Mouse (Mus musculus): Measurements from ENCODE around the gene Cnot2. TPM values are rescaled to one million over a fixed set of nuclear protein-coding genes. Genes with fewer than 3 reads are reported as not detected.

Cnot2 gene
- total RNA-seq, 2 experiments from 2014 or later, result 69.2 to 69.3 TPM

DNA sequence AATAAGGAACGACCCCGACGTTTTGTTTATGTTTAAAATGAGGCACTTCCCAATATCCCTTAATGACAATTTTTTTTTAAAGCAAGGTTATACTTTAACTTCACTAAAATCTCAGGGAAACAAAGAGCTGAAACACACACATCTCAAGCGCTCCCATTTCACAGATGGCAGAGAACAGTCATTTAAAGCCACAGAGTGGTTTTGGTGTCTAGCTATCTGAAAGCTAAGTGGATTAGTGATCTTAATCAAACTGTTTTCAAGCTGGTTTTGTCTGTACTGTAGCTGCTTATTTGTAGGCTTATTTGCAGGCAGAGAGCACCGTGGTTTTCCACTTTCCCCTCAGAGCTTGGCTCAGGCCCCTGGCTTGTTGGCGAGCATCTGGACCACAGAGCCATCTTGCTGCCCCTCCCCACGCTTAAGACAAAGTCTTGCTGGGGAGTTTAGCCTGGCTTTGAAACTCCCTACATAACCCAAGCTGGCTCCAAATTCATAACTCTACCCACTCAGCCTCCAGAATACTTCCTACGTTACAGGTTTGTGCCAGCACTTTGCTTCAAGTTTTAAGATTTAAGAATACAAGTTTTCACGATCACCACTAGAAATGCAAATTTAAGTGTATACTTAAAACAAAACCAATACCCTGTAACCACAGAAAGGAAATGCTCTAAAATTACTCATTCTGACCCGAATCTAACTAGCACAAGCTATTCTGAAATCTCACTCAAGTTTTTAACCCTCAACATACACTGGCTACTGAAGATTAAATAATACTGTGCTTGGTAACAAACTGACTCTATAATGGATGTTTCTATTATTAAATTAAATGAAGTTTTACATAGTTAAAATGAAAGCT, 94.2 kb downstream of the Cnot2 start:
- no peak for DNase-seq (ENCODE audit: low spot score in 2 of 2)

DNA sequence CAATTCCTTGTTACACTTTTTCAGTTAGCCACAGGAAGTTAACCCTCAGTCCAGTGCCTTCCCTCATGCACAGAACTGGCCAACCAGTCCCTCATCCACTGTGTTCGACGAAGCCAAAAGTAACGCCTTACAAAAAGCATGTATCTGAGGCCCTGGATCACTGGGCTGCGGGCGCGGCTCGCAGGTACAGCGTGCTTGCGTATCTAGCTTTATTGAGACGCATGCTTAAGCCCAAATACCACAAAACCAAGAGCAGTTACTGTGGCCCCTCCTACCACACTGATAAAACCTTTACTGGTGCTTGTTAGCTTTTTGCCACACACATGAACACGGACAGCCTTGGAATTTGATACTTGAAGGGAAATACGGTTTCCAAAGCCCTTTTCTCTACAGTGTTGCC, 99.4 kb downstream of the Cnot2 start:
- no peak for DNase-seq (ENCODE audit: low spot score in 2 of 2)

DNA sequence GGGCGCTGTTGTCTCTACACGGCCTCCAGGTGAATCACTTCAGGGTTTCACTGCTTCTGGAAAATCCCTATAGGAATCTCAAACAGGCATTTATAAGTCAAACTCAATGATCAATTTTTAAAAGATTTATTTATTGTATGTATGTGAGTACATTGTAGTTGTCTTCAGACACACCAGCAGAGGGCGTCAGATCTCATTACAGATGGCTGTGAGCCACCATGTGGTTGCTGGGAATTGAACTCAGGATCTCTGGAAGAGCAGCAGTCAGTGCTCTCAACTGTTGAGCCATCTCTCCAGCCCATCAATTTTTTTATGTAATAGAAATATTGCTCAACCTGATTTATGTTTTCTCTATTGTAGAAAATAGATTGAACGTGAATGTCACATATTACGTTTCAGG, 100.3 kb downstream of the Cnot2 start:
- DNase-seq (ENCODE audit: low spot score in 2 of 2), result no peak

GRCm38 (mm10) chr10:116476559-116476958, 104.8 kb downstream of the Cnot2 start:
- DNase-seq (ENCODE audit: low spot score in 2 of 2), result no peak

DNA sequence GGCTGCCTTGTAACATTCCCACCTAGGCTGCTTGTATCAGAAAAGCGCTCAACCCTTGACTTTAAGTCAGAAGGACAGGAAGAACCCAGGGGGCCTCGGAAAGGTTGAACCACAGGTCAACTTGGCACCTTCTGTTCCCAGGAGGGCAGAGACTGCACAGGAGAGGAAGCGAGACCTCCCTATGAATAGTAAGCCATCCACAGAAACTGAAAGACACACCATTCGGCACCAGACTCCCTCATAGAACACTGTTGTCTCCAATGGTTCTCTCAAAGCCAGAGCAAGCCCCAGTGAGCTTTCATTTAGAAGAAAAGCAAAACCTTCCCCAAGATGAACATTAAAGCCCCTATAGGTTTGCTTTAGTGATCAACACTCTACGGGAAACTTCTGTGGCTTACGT, 105.6 kb downstream of the Cnot2 start:
- no peak for DNase-seq (ENCODE audit: low spot score in 2 of 2)

- peak; percentile 39 to 46 for DNase-seq (ENCODE audit: low spot score in 2 of 2)
Observed at GRCm38 (mm10) chr10:116473759-116474549, 107.4 kb downstream of the Cnot2 start, which contains the start of gene Kcnmb4. Gene Kcnmb4 (minus strand): TSS chr10:116473878.

DNA sequence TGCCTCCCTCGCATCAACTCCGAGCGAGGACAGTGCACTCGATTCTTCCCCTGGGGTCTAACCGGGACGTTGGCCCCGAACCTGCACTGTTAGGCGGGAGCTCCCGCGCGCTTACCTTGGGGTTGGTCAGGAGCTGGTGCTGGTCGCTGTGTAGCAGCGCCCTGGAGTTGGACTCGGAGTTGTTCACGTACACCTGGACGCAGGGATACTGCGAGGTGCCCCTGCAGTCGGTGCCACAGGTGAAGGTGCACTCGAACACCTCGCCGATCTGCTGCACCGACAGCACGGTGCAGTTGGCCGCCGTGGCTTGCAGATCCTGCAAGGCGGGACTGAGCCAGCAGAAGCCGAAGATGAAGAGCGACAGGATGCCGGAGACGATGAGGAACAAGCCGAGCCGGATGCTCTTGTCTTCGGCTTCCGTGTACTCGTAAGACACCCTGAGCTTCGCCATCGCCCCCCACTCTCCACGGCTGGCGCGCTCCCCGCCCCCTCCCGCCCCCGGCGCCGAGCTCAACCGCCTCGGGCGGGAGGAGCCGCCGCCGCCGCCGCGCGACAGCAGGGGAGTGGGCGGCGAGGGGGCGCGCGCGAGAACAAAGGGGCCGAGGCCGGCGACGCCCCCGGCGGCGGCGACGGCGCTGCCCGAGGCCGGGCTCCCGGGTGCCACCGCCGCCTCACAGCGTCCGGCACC, 108.1 kb downstream of the Cnot2 start:
- DNase-seq (ENCODE audit: low spot score in 2 of 2), result peak; percentile 51 to 57

GRCm38 (mm10) chr10:116472579-116472978, 108.7 kb downstream of the Cnot2 start:
- no peak for DNase-seq (ENCODE audit: low spot score in 2 of 2)

DNA sequence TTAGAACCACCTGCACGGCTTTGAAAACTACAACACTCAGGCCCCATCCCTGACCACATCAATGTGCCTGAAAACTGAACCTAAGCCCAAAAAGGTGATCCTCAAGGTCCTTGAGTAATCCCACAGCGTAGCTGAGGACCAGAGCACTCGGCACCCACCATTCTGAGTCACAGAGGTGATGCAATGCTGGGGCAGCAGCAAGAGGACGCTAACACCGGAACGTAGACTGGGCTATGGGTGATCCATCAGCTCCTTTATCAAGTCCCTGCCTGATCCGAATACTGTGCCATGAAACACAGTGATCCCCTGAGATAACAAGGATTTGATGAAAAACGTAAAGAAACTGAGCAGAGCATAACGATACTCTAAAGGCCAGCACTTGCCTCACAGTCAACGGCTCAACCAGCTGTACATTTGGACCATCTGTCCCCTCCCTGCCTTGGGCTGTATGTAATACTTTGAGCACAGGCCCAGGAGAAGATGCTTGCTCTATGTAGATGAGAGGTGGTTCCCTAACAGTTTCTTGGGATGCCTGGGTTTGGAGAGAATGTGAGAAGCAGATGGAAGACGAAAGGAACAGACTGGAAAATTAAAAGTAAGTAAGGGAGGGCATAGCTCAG, 110.9 kb downstream of the Cnot2 start:
- no peak for DNase-seq (ENCODE audit: low spot score in 2 of 2)

- DNase-seq (ENCODE audit: low spot score in 2 of 2), result no peak
Observed at GRCm38 (mm10) chr10:116468094-116468493, 113.2 kb downstream of the Cnot2 start.

GRCm38 (mm10) chr10:116463753-116464345, 117.5 kb downstream of the Cnot2 start:
- no peak for DNase-seq (ENCODE audit: low spot score in 2 of 2)

DNA sequence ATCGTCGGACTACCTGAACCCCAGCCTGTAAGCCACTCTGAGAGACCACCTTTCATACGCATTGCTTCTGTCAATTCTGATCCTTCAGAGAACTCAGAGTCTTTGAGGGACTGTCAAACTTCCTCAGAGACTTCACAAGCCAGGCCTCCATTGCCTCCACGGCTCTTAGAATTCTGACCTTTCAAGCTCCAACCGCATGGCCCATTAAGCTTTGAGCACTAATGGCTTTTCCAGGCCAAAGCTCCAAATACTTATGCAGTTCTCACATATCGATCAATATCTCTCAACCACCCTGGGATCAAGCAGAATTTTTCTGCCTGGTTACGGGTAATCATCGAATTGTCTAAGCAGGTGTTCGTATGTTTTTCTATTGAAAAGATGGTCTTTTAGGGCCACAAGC, 119.9 kb downstream of the Cnot2 start:
- no peak for DNase-seq (ENCODE audit: low spot score in 2 of 2)

GRCm38 (mm10) chr10:116458786-116459185, 122.5 kb downstream of the Cnot2 start:
- DNase-seq (ENCODE audit: low spot score in 2 of 2), result peak in 1 of 2 experiments; percentile 41

- no peak for DNase-seq (ENCODE audit: low spot score in 2 of 2)
Observed at GRCm38 (mm10) chr10:116452771-116453170, 128.5 kb downstream of the Cnot2 start.

- no peak for DNase-seq (ENCODE audit: low spot score in 2 of 2)
Observed at GRCm38 (mm10) chr10:116450621-116451020, 130.7 kb downstream of the Cnot2 start.

- DNase-seq (ENCODE audit: low spot score in 2 of 2), result no peak
Observed at GRCm38 (mm10) chr10:116448166-116448565, 133.1 kb downstream of the Cnot2 start.

GRCm38 (mm10) chr10:116447176-116447575, 134.1 kb downstream of the Cnot2 start:
- DNase-seq (ENCODE audit: low spot score in 2 of 2), result no peak

DNA sequence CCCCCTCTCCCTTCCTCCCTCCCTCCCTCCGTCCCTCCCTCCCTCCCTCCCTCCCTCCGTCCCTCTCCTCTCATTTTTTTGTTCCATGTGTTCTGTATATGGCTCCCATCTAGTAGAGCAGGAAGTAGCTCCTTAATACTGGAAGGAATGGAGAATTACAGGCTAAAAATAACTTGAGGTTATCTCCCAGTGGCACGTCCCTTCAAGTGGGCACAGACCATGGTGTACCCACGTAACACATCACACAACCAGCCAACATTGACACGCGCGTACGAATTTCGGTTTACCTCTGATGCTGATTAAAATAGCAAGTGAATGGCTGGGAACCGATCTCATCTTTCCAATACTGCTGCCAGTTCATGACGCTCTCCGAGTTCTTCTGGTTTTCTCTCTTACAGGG, 135.3 kb downstream of the Cnot2 start:
- DNase-seq (ENCODE audit: low spot score in 2 of 2), result no peak

DNA sequence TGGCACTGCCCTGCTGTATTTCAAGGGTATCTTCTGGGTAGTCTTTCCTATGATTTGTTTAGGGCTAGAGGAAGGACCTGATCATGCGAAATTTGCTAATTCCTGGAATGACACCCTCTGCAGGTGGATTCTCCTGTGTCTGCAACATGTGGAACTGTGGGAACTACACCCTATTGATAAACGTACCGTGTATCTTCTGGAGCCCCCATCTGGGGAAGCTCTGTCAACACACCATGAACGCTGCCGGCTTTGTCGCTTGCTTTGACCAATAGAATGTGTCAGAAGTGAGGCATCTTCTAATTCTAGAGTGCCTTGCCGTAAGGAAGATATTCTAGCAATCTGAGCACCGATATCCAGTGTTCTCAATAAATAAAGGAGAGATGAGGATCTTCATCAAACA, 136.5 kb downstream of the Cnot2 start:
- no peak for DNase-seq (ENCODE audit: low spot score in 2 of 2)

- no peak for DNase-seq (ENCODE audit: low spot score in 2 of 2)
Observed at GRCm38 (mm10) chr10:116444371-116444770, 136.9 kb downstream of the Cnot2 start.

- DNase-seq (ENCODE audit: low spot score in 2 of 2), result no peak
Observed at GRCm38 (mm10) chr10:116440946-116441345, 140.4 kb downstream of the Cnot2 start.
